Mouse (Mus musculus) liver, embryonic 14.5 days (tissue): Measurements from ENCODE around the gene Mob1a. TPM values are rescaled to one million over a fixed set of nuclear protein-coding genes. Genes with fewer than 3 reads are reported as not detected.

Experiments used
- ATAC-seq: fragments of 200-750 bp; cut with Nextera tagmentation; 2 replicates; pipeline ENCODE4 v1.8.0; 2017; ENCODE audit warnings: moderate number of reproducible peaks, mild to moderate bottlenecking, moderate library complexity; ENCODE audit not compliant: insufficient read depth
- DNase-seq, 3 experiments: peaks; one replicate each; pipeline ENCODE4 v3.0.0-alpha.2; 2012 to 2013; ENCODE audit warnings: low read depth in 3 of 3, low spot score in 3 of 3
- H3K27ac ChIP-seq: fragments of 300-500 bp; sonication (generic); 2 replicates; pipeline ENCODE4 v1.5.1; 2014; ENCODE audit warnings: moderate library complexity, mild to moderate bottlenecking, control low read depth, inconsistent platforms
- H3K27me3 ChIP-seq: fragments of 300-500 bp; sonication (generic); 2 replicates; pipeline ENCODE4 v1.6.1; 2014; ENCODE audit warnings: mild to moderate bottlenecking, low read length, moderate library complexity; ENCODE audit not compliant: control insufficient read depth, insufficient read depth
- H3K36me3 ChIP-seq: fragments of 300-500 bp; sonication (generic); replicated peaks from 2 replicates; pipeline ENCODE4 v1.6.1; 2014; ENCODE audit warnings: low read depth; ENCODE audit not compliant: control insufficient read depth, insufficient read depth
- H3K4me1 ChIP-seq, 2 experiments: fragments of 200-500 bp in 1 of 2; fragments of 300-500 bp in 1 of 2; sonication (generic) in 1 of 2; replicated peaks; 2 replicates each; pipeline ENCODE4 v1.6.1; 2012 to 2014; ENCODE audit warnings: antibody characterized with exemption in 1 of 2, inconsistent platforms in 1 of 2, low read length in 1 of 2; ENCODE audit not compliant: control insufficient read depth in 2 of 2, insufficient read depth in 2 of 2
- H3K4me2 ChIP-seq: fragments of 300-500 bp; sonication (generic); 2 replicates; pipeline ENCODE4 v1.6.1; 2014; ENCODE audit warnings: low read depth, mild to moderate bottlenecking, control low read depth, moderate library complexity
- H3K4me3 ChIP-seq, 2 experiments: fragments of 200-500 bp in 1 of 2; fragments of 300-500 bp in 1 of 2; sonication (generic) in 1 of 2; 2 replicates each; pipeline ENCODE4 v1.5.1; 2012 to 2014; ENCODE audit warnings: low read depth in 2 of 2, low read length in 2 of 2, mild to moderate bottlenecking in 2 of 2, control low read depth in 1 of 2, inconsistent platforms in 1 of 2, moderate library complexity in 1 of 2; ENCODE audit not compliant: insufficient read depth in 1 of 2
- H3K9ac ChIP-seq: fragments of 300-500 bp; sonication (generic); replicated peaks from 2 replicates; pipeline ENCODE4 v1.6.1; 2014; ENCODE audit warnings: mild to moderate bottlenecking, control low read depth, moderate library complexity
- H3K9me3 ChIP-seq: fragments of 300-500 bp; sonication (generic); 2 replicates; pipeline ENCODE4 v1.6.1; 2016; ENCODE audit warnings: low read length, mixed read lengths; ENCODE audit not compliant: control insufficient read depth
- CTCF ChIP-seq: IDR thresholded peaks from 2 replicates; pipeline ENCODE4 v1.5.1; 2016; ENCODE audit warnings: antibody characterized with exemption, low read depth, control low read depth
- EP300 ChIP-seq: IDR thresholded peaks from 2 replicates; pipeline ENCODE4 v1.6.1; 2016; ENCODE audit warnings: antibody characterized with exemption, low read depth
- WGBS: fragments of 180-500 bp; shearing (Covaris S2); extraction: QIAGEN DNeasy Blood & Tissue Kit; methylation state at CpG from one replicate; pipeline ENCODE4 v1.1.7; 2014; ENCODE audit not compliant: insufficient replicate concordance; 5-methylcytosine and 5-hydroxymethylcytosine counted together
- polyA plus RNA-seq, 2 experiments: library from polyadenylated mRNA; depleted of rRNA in 1 of 2; stranded (reverse) in 1 of 2; unstranded in 1 of 2; fragments of >200 nt; fragmentation: Nextera tagmentation in 1 of 2; extraction: Ambion mirVana in 1 of 2; gene quantifications; 2 replicates each; pipeline versions ENCODE4 v1.2.1 to v1.2.3; 2012 to 2014

Mob1a gene
- polyA plus RNA-seq, 2 experiments = 25.2 to 39.4 TPM

- peak overlapping the region; percentile 56 to 81 for H3K4me3 ChIP-seq
- H3K27ac ChIP-seq = peak overlapping the region; percentile 95
- no peaks in the 10 kb centered on the region for H3K9me3 ChIP-seq
- peak overlapping the region; percentile 89 for H3K4me2 ChIP-seq
- H3K27me3 ChIP-seq = no peaks in the 10 kb centered on the region
- no peak for ATAC-seq
- WGBS = 88% methylated on average over 24 of the region's 24 CpGs
- H3K36me3 ChIP-seq = peaks cover 46% of the 10 kb centered on the region
- peaks cover 36 to 43% of the 10 kb centered on the region in 2 experiments for H3K4me1 ChIP-seq
- no peak for TF ChIP-seq CTCF
- TF ChIP-seq EP300 = no peak
- no peak for DNase-seq
- H3K9ac ChIP-seq = peak overlapping the region; percentile 99
These were observed 27.0 kb downstream of the Mob1a start for GRCm38 (mm10) chr6:83352666-83353410.

DNA sequence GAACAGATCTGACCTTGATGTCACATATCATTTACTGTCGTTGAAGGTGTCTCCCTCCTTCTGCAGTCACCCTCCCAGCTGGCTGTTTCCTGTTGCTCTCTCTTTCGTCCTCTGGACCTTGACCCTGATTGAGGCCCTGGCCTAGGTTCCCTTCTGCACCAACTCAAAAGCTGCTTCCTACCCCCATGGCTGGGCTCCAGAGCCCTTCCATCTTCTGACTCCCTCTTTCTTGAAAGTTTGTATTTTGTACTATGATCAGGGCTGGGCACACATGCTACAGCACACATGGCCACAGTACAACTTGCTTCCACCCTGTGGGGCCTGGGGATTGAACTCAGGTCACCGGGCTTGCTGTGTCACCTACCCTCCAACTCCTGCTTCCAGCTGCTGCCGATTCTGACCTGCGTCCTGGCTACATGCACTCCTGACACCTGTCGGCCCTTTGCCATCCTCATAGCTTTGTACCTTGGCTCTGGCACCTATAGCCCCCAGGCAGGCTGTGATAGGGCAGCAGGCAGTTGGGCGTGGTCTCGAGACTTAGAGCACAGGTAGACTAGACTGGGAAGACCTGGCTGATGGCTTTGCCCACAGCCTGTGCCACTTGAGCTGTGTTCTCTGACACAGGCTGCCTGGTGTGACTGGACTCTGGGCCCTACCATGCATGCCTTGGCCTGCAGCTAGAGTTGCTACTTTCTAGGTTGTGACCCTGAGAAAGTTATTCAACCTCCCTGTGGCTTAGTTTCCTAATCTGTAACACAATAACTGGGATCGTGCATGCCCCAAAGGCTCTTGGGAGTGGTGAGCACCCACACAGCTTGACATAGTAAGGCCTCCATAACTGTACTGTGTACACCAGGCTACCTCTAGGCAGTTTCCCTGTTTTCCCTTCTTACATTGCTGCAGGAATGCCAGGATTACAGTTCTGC, 29.3 kb downstream of the Mob1a start:
- no peak for ATAC-seq
- TF ChIP-seq CTCF = no peak
- no peak for TF ChIP-seq EP300
- no peak overlapping the region for H3K9ac ChIP-seq
- H3K27ac ChIP-seq = peak overlapping the region; percentile 46
- 76% methylated on average over 9 of the region's 9 CpGs for WGBS
- H3K4me2 ChIP-seq = 0 out of 2 replicates have a peak overlapping the region, but pooled peaks have one; percentile 11
- H3K4me3 ChIP-seq = no peak overlapping the region
- H3K9me3 ChIP-seq = no peaks in the 10 kb centered on the region
- DNase-seq = no peak
- H3K27me3 ChIP-seq = no peaks in the 10 kb centered on the region
- H3K4me1 ChIP-seq = peaks cover 33% of the 10 kb centered on the region in 2 experiments
- H3K36me3 ChIP-seq = peaks cover 66% of the 10 kb centered on the region

- peak overlapping the region; percentile 3; the same call in 1 of the 2 replicates for H3K9ac ChIP-seq
- TF ChIP-seq CTCF = peak; percentile 99
- TF ChIP-seq EP300 = no peak
- H3K27me3 ChIP-seq = no peaks in the 10 kb centered on the region
- peak overlapping the region; percentile 3; the same call in 1 of the 2 replicates for H3K4me2 ChIP-seq
- WGBS = 26% methylated on average over 7 of the region's 7 CpGs
- peaks cover 66% of the 10 kb centered on the region for H3K36me3 ChIP-seq
- H3K27ac ChIP-seq = peak overlapping the region; percentile 44
- ATAC-seq = peak; percentile 12; the same call in 1 of the 2 replicates
- peak; percentile 57 to 67 (median 66) for DNase-seq
- peaks cover 18 to 24% of the 10 kb centered on the region in 2 experiments for H3K4me1 ChIP-seq
- no peaks in the 10 kb centered on the region for H3K9me3 ChIP-seq
- no peak overlapping the region for H3K4me3 ChIP-seq
These were observed 30.8 kb downstream of the Mob1a start for GRCm38 (mm10) chr6:83356569-83357138.

GRCm38 (mm10) chr6:83357436-83357835, 31.6 kb downstream of the Mob1a start:
- DNase-seq = no peak

More at GRCm38 (mm10) chr6:83357436-83357835, 31.6 kb downstream of the Mob1a start:
- no peaks in the 10 kb centered on the region for H3K27me3 ChIP-seq
- no peak overlapping the region for H3K4me3 ChIP-seq
- ATAC-seq = no peak
- H3K4me2 ChIP-seq = no peak overlapping the region
- H3K9me3 ChIP-seq = no peaks in the 10 kb centered on the region
- peaks cover 66% of the 10 kb centered on the region for H3K36me3 ChIP-seq
- TF ChIP-seq CTCF = no peak
- no peak for TF ChIP-seq EP300
- 83% methylated on average over 10 of the region's 10 CpGs for WGBS
- H3K9ac ChIP-seq = no peak overlapping the region; the same call in 1 of the 2 replicates
- peaks cover 15 to 22% of the 10 kb centered on the region in 2 experiments for H3K4me1 ChIP-seq
- H3K27ac ChIP-seq = no peak overlapping the region
